Mouse (Mus musculus) embryonic fibroblast, embryonic 13.5 days (primary cell): Measurements from ENCODE around the gene Mipep. TPM values are rescaled to one million over a fixed set of nuclear protein-coding genes. Genes with fewer than 3 reads are reported as not detected.
A peak's percentile ranks its signal among the peaks of the same experiment; 100 is the strongest.

Experiments used
- H3K27ac ChIP-seq: 2 replicates; pipeline ENCODE4 v1.5.1; 2012; ENCODE audit warnings: low read length, control low read depth, inconsistent platforms; ENCODE audit not compliant: insufficient read depth
- H3K4me1 ChIP-seq: 2 replicates; pipeline ENCODE4 v1.6.1; 2011; ENCODE audit warnings: low read length; ENCODE audit not compliant: control insufficient read depth, insufficient read depth
- H3K4me3 ChIP-seq: 2 replicates; pipeline ENCODE4 v1.5.1; 2011; ENCODE audit warnings: mild to moderate bottlenecking, control low read depth, low read length; ENCODE audit not compliant: insufficient read depth
- CTCF ChIP-seq: IDR thresholded peaks from 2 replicates; pipeline ENCODE4 v1.5.1; 2011; ENCODE audit warnings: mild to moderate bottlenecking, control low read depth, low read length, moderate library complexity, borderline replicate concordance; ENCODE audit not compliant: insufficient read depth
- POLR2A ChIP-seq: IDR thresholded peaks from 2 replicates; pipeline ENCODE4 v1.6.1; 2011; ENCODE audit warnings: low read depth, mild to moderate bottlenecking, control low read depth, low read length, moderate library complexity
- polyA plus RNA-seq: library from polyadenylated mRNA; stranded (reverse); fragments of >200 nt; gene quantifications from 2 replicates; pipeline ENCODE4 v1.2.4, GENCODE M21; 2011; ENCODE audit warnings: low read depth; ENCODE audit not compliant: missing spikeins, insufficient read length

Gene Mipep
- polyA plus RNA-seq, 1 experiment: 9.6 TPM

DNA sequence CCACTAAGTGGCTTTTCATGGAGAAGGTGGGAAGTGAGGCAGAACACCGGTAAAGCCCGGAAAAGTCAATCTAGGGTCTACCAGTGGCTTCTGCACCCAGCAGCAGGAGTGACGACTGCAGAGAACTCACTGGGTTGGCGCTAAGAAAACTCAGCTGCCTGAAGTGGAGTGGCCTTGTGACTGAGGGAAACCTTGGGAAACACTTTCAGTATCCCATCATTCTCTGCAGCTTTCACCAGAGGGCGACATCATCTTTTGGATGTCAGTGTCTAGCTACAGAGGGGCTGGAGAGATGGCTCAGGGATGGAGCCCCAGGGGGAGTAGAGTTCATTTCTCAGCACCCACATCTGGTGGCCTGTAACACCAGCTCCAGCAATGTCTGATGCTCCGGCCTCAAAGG, 15.0 kb upstream of the Mipep start:
- no peaks in the 10 kb centered on the region for H3K4me1 ChIP-seq
- H3K4me3 ChIP-seq: no peak overlapping the region
- no peak for TF ChIP-seq CTCF
- TF ChIP-seq POLR2A: no peak
- H3K27ac ChIP-seq: no peak overlapping the region

DNA sequence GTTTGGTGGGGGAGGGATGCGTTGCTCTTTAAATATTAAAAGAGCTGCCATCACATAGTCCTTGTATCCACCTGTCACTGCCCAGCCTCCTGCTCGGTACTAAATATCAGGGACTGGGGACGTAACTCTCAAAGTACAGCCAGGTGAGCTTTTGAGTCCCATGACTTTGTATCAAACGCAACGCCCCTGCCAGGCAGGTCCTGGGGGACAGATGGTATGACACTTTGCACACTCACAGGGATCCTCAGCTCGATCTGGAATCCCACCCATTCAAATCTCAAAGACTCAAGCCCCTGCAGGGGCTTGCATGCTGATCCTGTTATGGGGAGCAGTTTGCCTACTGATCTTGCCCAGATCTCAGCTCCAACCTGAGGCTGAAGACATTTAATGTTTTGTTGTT, 13.8 kb upstream of the Mipep start:
- TF ChIP-seq POLR2A (no peak), CTCF (no peak)
- H3K27ac ChIP-seq: no peak overlapping the region
- H3K4me3 ChIP-seq: no peak overlapping the region
- H3K4me1 ChIP-seq: no peaks in the 10 kb centered on the region

DNA sequence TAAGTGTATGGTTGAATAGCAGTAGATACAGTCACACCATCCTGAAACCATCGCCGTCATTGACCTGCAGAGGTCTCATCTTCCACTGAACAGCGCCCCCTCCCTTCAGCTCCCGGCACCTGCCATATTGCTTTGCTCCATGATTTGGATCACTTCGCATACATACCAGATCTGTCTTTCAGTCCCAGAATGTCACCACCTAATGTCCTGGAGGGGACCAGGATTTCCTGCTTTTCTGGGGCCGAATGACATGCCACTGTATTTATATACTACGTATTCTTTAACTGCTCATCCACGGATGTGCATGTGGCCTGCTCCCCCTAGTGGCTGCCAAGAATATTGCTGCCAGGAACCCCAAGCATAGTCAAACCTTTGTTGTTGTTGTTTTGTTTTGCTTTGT, 13.3 kb upstream of the Mipep start:
- H3K4me1 ChIP-seq: no peaks in the 10 kb centered on the region
- no peak for TF ChIP-seq POLR2A
- TF ChIP-seq CTCF: peak; percentile 82
- H3K4me3 ChIP-seq: peak overlapping the region; percentile 27; the same call in 1 of the 2 replicates

DNA sequence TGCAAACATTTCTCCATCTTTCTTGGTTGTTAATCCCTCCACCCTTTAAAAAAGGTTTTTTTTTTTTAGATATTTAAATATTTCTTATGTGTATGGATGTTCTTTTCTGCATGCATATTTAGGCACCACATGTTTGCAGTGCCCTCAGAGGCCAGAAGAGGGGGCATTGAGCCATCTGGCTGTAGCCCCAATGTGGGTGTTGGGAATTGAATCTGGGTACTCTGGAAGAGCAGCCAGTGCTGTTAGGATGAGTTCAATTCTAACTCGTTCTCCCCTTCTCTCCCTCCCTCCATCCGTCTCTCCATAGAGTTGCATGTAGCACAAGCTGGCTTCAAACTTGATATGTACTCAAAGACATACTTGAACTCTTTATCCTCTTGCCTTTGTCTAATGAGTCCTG, 10.9 kb upstream of the Mipep start:
- Histone ChIP-seq H3K4me1 (no peaks in the 10 kb centered on the region), H3K27ac (no peak overlapping the region), H3K4me3 (no peak overlapping the region)
- no peak for TF ChIP-seq POLR2A
- no peak for TF ChIP-seq CTCF

More for the DNA sequence above, 13.3 kb upstream of the Mipep start:
- H3K27ac ChIP-seq: no peak overlapping the region

DNA sequence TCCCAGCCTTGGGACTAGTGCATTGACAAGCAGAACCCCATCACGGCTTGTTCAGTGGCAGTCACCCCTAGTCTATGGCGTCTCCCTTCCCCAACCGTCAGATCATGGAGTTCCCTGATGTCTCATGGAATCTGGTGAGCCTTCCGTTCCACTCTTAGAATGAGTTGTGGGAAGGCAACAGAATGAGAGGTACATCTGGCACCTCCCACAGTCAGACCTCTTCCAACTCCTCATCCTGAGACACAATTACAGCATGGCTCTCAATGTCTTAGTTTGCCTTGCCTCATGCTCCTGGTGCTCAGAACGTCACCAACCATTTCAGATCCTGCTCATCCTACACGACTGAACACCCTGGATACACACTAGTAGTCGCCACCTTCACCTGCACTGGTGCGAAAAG, 7.9 kb upstream of the Mipep start:
- no peak overlapping the region for H3K4me3 ChIP-seq
- no peak overlapping the region for H3K27ac ChIP-seq
- no peaks in the 10 kb centered on the region for H3K4me1 ChIP-seq
- no peak for TF ChIP-seq CTCF
- no peak for TF ChIP-seq POLR2A

DNA sequence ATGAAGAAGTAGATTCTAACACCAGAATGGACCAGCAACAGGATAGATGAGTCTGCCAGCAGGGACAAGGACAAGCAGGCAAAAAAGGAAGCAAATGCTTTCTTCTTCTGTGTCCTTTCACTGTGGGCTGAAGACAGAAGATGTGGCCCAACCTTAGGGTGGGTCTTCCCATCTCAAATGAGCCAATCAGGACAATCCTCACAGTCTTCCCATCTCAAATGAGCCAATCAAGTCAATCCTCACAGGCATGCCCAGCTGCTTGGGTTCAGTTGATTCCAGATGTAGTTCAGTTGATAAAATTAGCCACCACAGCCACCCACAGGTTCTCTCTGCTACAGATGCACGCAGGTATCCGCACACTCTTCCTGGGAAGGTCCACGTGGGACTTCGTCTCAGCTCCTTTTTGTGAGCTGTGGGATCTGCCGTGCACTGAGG, 6.9 kb upstream of the Mipep start:
- TF ChIP-seq POLR2A (no peak), CTCF (no peak)
- no peak overlapping the region for H3K27ac ChIP-seq
- no peak overlapping the region for H3K4me3 ChIP-seq

DNA sequence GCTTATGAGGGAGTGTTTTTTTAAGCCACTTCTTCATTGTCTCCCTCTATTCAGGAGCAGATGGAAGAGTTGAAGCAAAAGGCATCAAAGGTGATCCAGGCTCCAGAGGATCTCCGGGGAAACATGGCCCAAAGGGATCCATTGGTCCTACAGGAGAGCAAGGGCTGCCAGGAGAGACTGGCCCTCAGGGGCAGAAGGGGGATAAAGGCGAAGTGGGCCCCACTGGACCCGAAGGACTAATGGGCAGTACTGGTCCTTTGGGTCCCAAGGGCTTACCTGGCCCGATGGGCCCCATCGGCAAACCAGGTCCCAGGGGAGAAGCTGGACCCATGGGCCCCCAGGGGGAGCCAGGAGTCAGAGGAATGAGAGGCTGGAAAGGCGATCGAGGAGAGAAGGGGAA, 5.2 kb upstream of the Mipep start:
- H3K4me3 ChIP-seq: no peak overlapping the region
- no peak overlapping the region for H3K27ac ChIP-seq
- H3K4me1 ChIP-seq: no peaks in the 10 kb centered on the region
- TF ChIP-seq POLR2A (no peak), CTCF (no peak)

More for the DNA sequence above, 6.9 kb upstream of the Mipep start:
- no peaks in the 10 kb centered on the region for H3K4me1 ChIP-seq

DNA sequence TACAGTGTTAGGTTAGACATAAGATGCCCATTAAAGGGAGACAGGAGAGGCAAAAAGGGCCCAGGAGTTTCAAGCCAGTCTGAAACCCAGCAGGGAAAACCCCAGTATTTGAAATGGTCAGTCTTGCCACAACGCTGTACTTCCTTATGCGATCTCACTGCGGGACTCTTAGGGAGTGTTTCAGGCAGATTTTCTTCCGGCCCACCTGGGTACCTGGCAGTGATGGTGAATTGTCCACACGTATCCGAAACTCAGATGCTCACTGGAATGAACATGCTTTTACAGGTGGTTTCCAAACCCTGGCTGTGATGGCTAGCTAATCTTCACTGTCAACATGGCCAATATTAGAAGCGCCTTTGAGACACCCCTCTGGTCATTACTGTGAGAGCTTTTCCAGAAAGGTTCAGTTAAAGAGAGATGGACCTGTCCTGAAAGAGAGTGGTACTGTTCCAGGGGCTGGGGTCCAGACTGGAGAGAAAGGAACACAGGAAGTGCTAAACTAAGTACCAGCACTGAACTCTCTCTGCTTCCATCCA, 2.2 kb upstream of the Mipep start:
- Histone ChIP-seq H3K4me3 (no peak overlapping the region), H3K4me1 (no peaks in the 10 kb centered on the region), H3K27ac (no peak overlapping the region)
- TF ChIP-seq POLR2A (no peak), CTCF (no peak)

DNA sequence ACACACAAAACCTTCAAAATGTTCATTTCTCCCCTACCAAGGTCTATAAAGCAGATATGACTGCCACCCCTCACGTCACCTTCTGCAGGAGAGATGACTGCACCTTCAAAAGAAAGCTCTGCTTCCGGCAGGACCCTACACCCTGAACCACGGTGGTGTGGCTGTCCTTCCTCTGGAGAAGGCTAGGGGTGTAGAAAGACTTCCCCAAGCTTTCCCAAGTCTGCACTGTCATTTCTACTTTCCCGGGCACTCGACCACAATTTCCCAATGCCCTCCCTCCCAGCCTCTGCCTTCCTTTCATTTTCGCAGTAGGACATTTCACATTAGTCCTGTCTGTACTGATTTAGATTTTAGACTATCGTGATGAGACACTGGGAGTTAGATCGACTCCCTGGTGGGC, 1.2 kb upstream of the Mipep start:
- H3K27ac ChIP-seq: no peak overlapping the region
- no peak for TF ChIP-seq POLR2A
- TF ChIP-seq CTCF: no peak
- no peak overlapping the region for H3K4me3 ChIP-seq
- no peaks in the 10 kb centered on the region for H3K4me1 ChIP-seq

DNA sequence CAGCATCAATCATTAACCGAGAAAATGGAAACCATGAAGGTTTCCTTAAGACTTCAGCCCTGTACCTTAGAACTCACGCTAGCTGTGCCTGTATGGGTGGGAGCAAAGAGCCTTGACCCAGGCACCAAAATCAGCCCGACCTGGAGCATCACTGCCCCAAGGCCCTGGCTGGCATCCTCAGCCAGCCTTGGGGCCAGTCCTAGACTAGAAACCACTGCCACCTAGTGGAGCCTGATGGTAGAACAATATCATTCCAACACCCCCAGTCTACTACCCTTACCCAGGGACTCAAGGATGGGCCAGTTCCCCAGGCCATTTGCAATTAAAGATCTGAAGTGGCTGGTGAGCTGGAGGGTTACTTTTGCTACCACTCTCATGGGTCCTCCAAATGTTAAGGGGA, 5.7 kb downstream of the Mipep start:
- no peaks in the 10 kb centered on the region for H3K4me1 ChIP-seq
- TF ChIP-seq POLR2A (no peak), CTCF (peak; percentile 36; the same call in 1 of the 2 replicates)
- H3K27ac ChIP-seq: no peak overlapping the region
- H3K4me3 ChIP-seq: no peak overlapping the region

DNA sequence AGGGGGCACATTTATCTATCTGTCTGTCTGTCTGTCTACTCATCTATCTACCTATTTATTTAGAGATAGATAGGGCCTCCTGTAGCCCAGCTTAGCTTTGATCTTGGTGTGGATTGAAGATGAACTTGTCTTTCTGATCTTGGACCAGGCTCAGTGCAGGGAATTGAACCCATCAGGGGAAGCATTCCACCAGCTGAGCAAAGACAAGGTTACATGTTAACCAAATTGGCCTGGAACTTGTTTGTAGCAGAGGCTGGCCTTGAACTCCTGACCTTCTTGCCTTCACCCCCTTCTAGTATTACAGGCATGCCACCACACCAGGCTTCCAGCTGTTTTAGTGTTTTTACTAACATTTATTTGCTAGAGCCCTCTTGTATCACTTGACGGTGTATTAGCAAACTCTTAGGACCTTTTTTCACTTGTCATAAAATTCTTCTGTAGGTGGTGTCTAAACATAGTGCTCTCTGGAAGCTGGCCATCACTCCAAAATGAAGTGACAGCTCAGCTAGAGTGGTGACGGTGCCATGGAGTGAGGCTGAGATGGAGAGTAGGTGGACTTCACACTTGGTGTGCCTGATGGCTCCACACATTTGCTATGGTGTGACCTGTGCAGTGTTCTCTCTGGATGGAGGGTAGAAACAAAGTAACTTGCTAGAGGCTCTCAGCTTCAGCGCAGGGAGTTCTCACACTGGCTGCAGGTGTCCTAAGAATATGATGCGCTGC, 12.4 kb downstream of the Mipep start:
- Histone ChIP-seq H3K4me1 (no peaks in the 10 kb centered on the region), H3K4me3 (no peak overlapping the region), H3K27ac (no peak overlapping the region)
- TF ChIP-seq POLR2A: no peak
- no peak for TF ChIP-seq CTCF
